28 mouse cellular contexts compared by ENCODE assay signal in the genomic region with DNA sequence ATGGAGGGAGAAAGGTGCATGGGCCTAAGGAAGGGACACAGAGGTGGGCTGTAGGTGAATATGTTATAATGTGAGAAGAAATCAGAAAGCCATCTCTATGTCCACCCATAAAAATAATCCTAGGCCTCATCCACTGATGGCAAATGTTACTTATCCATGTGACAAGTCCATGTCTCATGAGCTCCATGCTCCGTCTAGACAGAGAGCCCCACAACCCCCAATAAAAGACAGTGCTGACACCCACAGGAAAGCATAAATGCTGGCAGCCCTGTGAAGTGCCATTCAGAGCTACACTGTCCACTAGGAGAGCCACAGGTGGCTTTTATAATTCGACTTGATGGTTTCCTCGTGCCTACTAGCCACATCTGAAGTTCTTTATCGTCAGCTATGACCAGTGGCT.
"Had no signal": no experiment of that assay in that cellular context is flagged by ENCODE, and none has a peak within 500 bp of the region (broad histone marks: within the 10 kb centered on the region; RNA-seq: fewer than 3 reads in every experiment).

No protein-coding gene starts in this region.

- H3K36me3 ChIP-seq: forebrain, embryonic 12.5 days had no signal

- H3K9me3 ChIP-seq: embryonic facial prominence, embryonic 12.5 days; embryonic facial prominence, embryonic 13.5 days; embryonic facial prominence, embryonic 15.5 days; forebrain, embryonic 12.5 days; forebrain, embryonic 13.5 days; forebrain, embryonic 15.5 days; heart, embryonic 10.5 days had no signal

- H3K4me2 ChIP-seq: embryonic facial prominence, embryonic 12.5 days; embryonic facial prominence, embryonic 13.5 days; embryonic facial prominence, embryonic 15.5 days; forebrain, embryonic 12.5 days; forebrain, embryonic 13.5 days; forebrain, embryonic 15.5 days had no signal

- H3K27ac ChIP-seq: embryonic facial prominence, embryonic 12.5 days; embryonic facial prominence, embryonic 13.5 days; embryonic facial prominence, embryonic 15.5 days; forebrain, embryonic 10.5 days; forebrain, embryonic 12.5 days; forebrain, embryonic 13.5 days; forebrain, embryonic 15.5 days; gastrocnemius, adult 2 months; heart, adult 2 months; heart, embryonic 10.5 days had no signal

- H3K9ac ChIP-seq: embryonic facial prominence, embryonic 12.5 days; embryonic facial prominence, embryonic 13.5 days; embryonic facial prominence, embryonic 15.5 days; forebrain, embryonic 12.5 days; forebrain, embryonic 13.5 days; forebrain, embryonic 15.5 days; forebrain, postnatal 0 days had no signal

- H3K4me3 ChIP-seq: embryonic facial prominence, embryonic 12.5 days; embryonic facial prominence, embryonic 13.5 days; embryonic facial prominence, embryonic 15.5 days; erythroblast, embryonic 14.5 days; forebrain, embryonic 10.5 days; forebrain, embryonic 12.5 days; forebrain, embryonic 13.5 days; forebrain, embryonic 15.5 days; gastrocnemius, adult 2 months; heart, adult 2 months; heart, embryonic 10.5 days had no signal

- ATAC-seq: forebrain, embryonic 13.5 days; forebrain, embryonic 14.5 days; forebrain, embryonic 15.5 days; forebrain, embryonic 16.5 days; forebrain, postnatal 0 days had no signal

- H3K27me3 ChIP-seq: embryonic facial prominence, embryonic 12.5 days; embryonic facial prominence, embryonic 13.5 days; embryonic facial prominence, embryonic 15.5 days; forebrain, embryonic 12.5 days; forebrain, embryonic 13.5 days; forebrain, embryonic 15.5 days had no signal

- DNase-seq: cerebellum, adult 2 months; cerebellum, adult 8-10 months; cerebellum, adult 9-10 months; cerebellum, adult 9-11 months; cerebellum, postnatal 10 days; cerebellum, postnatal 14 days; cerebellum, postnatal 25 days; cerebellum, postnatal 36 days; embryo, embryonic 11 days; forebrain, postnatal 0 days; gastrocnemius, adult 2 months; gastrocnemius, postnatal 10 days; gastrocnemius, postnatal 14 days; gastrocnemius, postnatal 25 days; gastrocnemius, postnatal 36 days; heart, adult 18-20 months; heart, adult 2 months had no signal
